Mouse (Mus musculus): ENCODE results near the gene Dvl1.

Dvl1 gene

GRCm38 (mm10) chr4:155849792-155850451, 2.7 kb downstream of the Dvl1 start:
- CTCF ChIA-PET, result interaction anchor here in 3 of 4 experiments (0.5 to 1.8 kb wide), 4 partner anchors 16 to 66 kb away, joined by 3 to 5 read pairs (median 4); no protein-coding TSS in a partner anchor
- POLR2A ChIA-PET, result interaction anchor here in 3 of 4 experiments (0.7 to 4.1 kb wide), 12 partner anchors 9 to 187 kb away, joined by 3 to 20 read pairs (median 4); partner anchors contain the start of genes Cptp (in 1 of the 3) and Ints11 (in 1 of the 3)

GRCm38 (mm10) chr4:155851368-155851767, 4.2 kb downstream of the Dvl1 start:
- CTCF ChIA-PET, result interaction anchor here in 1 of 4 experiments (0.6 kb wide), 1 partner anchor 185 kb away, joined by 3 read pairs; no protein-coding TSS in a partner anchor
- POLR2A ChIA-PET, result interaction anchor here in 1 of 4 experiments (1.0 to 2.7 kb wide), 5 partner anchors 9 to 30 kb away, joined by 3 to 11 read pairs (median 5); partner anchors contain the start of genes Cptp and Ints11

GRCm38 (mm10) chr4:155851951-155852411, 4.8 kb downstream of the Dvl1 start:
- CTCF ChIA-PET, result interaction anchor here in 1 of 4 experiments (0.6 kb wide), 1 partner anchor 184 kb away, joined by 3 read pairs; no protein-coding TSS in a partner anchor
- POLR2A ChIA-PET, result interaction anchor here in 2 of 4 experiments (1.0 to 2.7 kb wide), 9 partner anchors 10 to 92 kb away, joined by 3 to 11 read pairs (median 4); partner anchors contain the start of genes Cptp (in 2 of the 2), Ints11 (in 2 of the 2), Aurkaip1 (in 1 of the 2) and Ube2j2 (in 1 of the 2)

GRCm38 (mm10) chr4:155853421-155853820, 6.2 kb downstream of the Dvl1 start:
- POLR2A ChIA-PET, result interaction anchor here in 1 of 4 experiments (0.6 to 3.9 kb wide), 4 partner anchors 16 to 91 kb away, joined by 3 to 16 read pairs (median 5); partner anchors contain the start of genes Aurkaip1, Cptp, Ints11 and Ube2j2
- CTCF ChIA-PET, result no interaction called here

GRCm38 (mm10) chr4:155854991-155855390, 7.8 kb downstream of the Dvl1 start:
- ChIA-PET POLR2A (interaction anchor here in 3 of 4 experiments (0.7 to 3.9 kb wide), 4 partner anchors 11 to 16 kb away, joined by 3 to 16 read pairs (median 3); partner anchors contain the start of genes Cptp (in 1 of the 3), Ints11 (in 1 of the 3) and Mxra8 (in 1 of the 3)), CTCF (interaction anchor here in 1 of 4 experiments (1.2 kb wide), 1 partner anchor 21 kb away, joined by 3 read pairs; no protein-coding TSS in a partner anchor)

GRCm38 (mm10) chr4:155856071-155856470, 8.9 kb downstream of the Dvl1 start:
- ChIA-PET POLR2A (interaction anchor here in 2 of 4 experiments (0.6 to 3.9 kb wide), 4 partner anchors 12 to 173 kb away, joined by 3 to 16 read pairs (median 5); partner anchors contain the start of genes Cptp (in 1 of the 2) and Ints11 (in 1 of the 2)), CTCF (interaction anchor here in 2 of 4 experiments (0.6 kb wide), 2 partner anchors 24 to 147 kb away, joined by 5 to 13 read pairs; no protein-coding TSS in a partner anchor)

GRCm38 (mm10) chr4:155856881-155857280, 9.7 kb downstream of the Dvl1 start:
- POLR2A ChIA-PET, result interaction anchor here in 1 of 4 experiments (1.1 kb wide), 1 partner anchor 40 kb away, joined by 7 read pairs; no protein-coding TSS in a partner anchor
- CTCF ChIA-PET, result no interaction called here

GRCm38 (mm10) chr4:155859318-155859717, 12.1 kb downstream of the Dvl1 start:
- ChIA-PET POLR2A (interaction anchor here (0.6 to 3.1 kb wide), 16 partner anchors 10 to 376 kb away, joined by 3 to 20 read pairs (median 4); partner anchors contain the start of genes Aurkaip1 (in 2 of the 4), Cptp (in 2 of the 4), Dvl1 (in 2 of the 4) and Ints11 (in 2 of the 4)), CTCF (interaction anchor here (1.0 to 1.5 kb wide), 5 partner anchors 10 to 46 kb away, joined by 3 to 7 read pairs (median 3); partner anchors contain the start of genes Cptp (in 2 of the 4) and Ints11 (in 2 of the 4))

- ChIA-PET POLR2A (interaction anchor here in 2 of 4 experiments (0.6 to 1.7 kb wide), 3 partner anchors 8 to 58 kb away, joined by 3 read pairs; no protein-coding TSS in a partner anchor), CTCF (no interaction called here)
These were observed 14.6 kb downstream of the Dvl1 start for GRCm38 (mm10) chr4:155861787-155862186.

GRCm38 (mm10) chr4:155863001-155863400, 15.8 kb downstream of the Dvl1 start, which contains the start of gene Tas1r3:
Tas1r3 (minus strand) TSS chr4:155863362.
- ChIA-PET CTCF (interaction anchor here in 1 of 4 experiments (0.8 kb wide), 1 partner anchor 92 kb away, joined by 3 read pairs; no protein-coding TSS in a partner anchor), POLR2A (interaction anchor here in 1 of 4 experiments (1.2 to 3.6 kb wide), 2 partner anchors 23 kb away, joined by 6 to 14 read pairs; partner anchors contain the start of gene Mxra8)

GRCm38 (mm10) chr4:155868614-155869298, 21.6 kb downstream of the Dvl1 start:
- POLR2A ChIA-PET, result interaction anchor here in 3 of 4 experiments (0.6 to 3.3 kb wide), 38 partner anchors 8 to 241 kb away, joined by 3 to 16 read pairs (median 4); partner anchors contain the start of genes Ube2j2 (in 2 of the 3), 9430015G10Rik (in 1 of the 3), Acap3 (in 1 of the 3) and Atad3a (in 1 of the 3)
- CTCF ChIA-PET, result interaction anchor here in 2 of 4 experiments (0.5 to 1.7 kb wide), 7 partner anchors 10 to 100 kb away, joined by 3 to 7 read pairs (median 4); no protein-coding TSS in a partner anchor

GRCm38 (mm10) chr4:155869317-155870033, 22.3 kb downstream of the Dvl1 start, which contains the start of the genes Cptp and Ints11:
Cptp (minus strand) TSS chr4:155869440.
Ints11 (plus strand) TSS chr4:155869546.
- POLR2A ChIA-PET, result interaction anchor here (0.6 to 3.3 kb wide), 44 partner anchors 8 to 332 kb away, joined by 3 to 16 read pairs (median 4); partner anchors contain the start of genes 9430015G10Rik (in 1 of the 4), Acap3 (in 1 of the 4), Atad3a (in 1 of the 4) and Ccnl2 (in 1 of the 4)
- CTCF ChIA-PET, result interaction anchor here in 2 of 4 experiments (0.5 to 1.7 kb wide), 7 partner anchors 10 to 99 kb away, joined by 3 to 7 read pairs (median 4); no protein-coding TSS in a partner anchor

- POLR2A ChIA-PET, result interaction anchor here in 2 of 4 experiments (1.1 to 3.3 kb wide), 3 partner anchors 12 to 23 kb away, joined by 3 to 10 read pairs (median 4); no protein-coding TSS in a partner anchor
- CTCF ChIA-PET, result interaction anchor here in 1 of 4 experiments (0.5 kb wide), 1 partner anchor 23 kb away, joined by 3 read pairs; no protein-coding TSS in a partner anchor
These were observed 24.2 kb downstream of the Dvl1 start for GRCm38 (mm10) chr4:155871404-155871803.

GRCm38 (mm10) chr4:155883587-155883986, 36.4 kb downstream of the Dvl1 start:
- ChIA-PET CTCF (no interaction called here), POLR2A (interaction anchor here in 2 of 4 experiments (0.8 to 2.1 kb wide), 5 partner anchors 8 to 148 kb away, joined by 3 to 6 read pairs (median 3); partner anchors contain the start of genes Acap3 (in 1 of the 2), Cptp (in 1 of the 2), Ints11 (in 1 of the 2) and Pusl1 (in 1 of the 2))

- CTCF ChIA-PET, result interaction anchor here in 2 of 4 experiments (1.1 to 1.4 kb wide), 2 partner anchors 9 to 53 kb away, joined by 3 to 4 read pairs; no protein-coding TSS in a partner anchor
These were observed 39.1 kb downstream of the Dvl1 start for GRCm38 (mm10) chr4:155886330-155886729.

GRCm38 (mm10) chr4:155887674-155888073, 40.5 kb downstream of the Dvl1 start:
- ChIA-PET POLR2A (interaction anchor here in 2 of 4 experiments (1.1 to 3.3 kb wide), 4 partner anchors 22 to 70 kb away, joined by 3 to 14 read pairs (median 3); partner anchors contain the start of gene Tas1r3 (in 1 of the 2)), CTCF (interaction anchor here in 1 of 4 experiments (0.7 kb wide), 1 partner anchor 39 kb away, joined by 3 read pairs; no protein-coding TSS in a partner anchor)

More at GRCm38 (mm10) chr4:155886330-155886729, 39.1 kb downstream of the Dvl1 start:
- POLR2A ChIA-PET, result interaction anchor here in 3 of 4 experiments (0.8 to 3.3 kb wide), 7 partner anchors 9 to 350 kb away, joined by 3 to 14 read pairs (median 3); partner anchors contain the start of genes Cptp (in 1 of the 3), Ints11 (in 1 of the 3) and Tas1r3 (in 1 of the 3)

All from embryonic stem cell, embryonic (primary cell).